Mouse (Mus musculus): ENCODE data around the gene Lta.

Gene Lta

DNA sequence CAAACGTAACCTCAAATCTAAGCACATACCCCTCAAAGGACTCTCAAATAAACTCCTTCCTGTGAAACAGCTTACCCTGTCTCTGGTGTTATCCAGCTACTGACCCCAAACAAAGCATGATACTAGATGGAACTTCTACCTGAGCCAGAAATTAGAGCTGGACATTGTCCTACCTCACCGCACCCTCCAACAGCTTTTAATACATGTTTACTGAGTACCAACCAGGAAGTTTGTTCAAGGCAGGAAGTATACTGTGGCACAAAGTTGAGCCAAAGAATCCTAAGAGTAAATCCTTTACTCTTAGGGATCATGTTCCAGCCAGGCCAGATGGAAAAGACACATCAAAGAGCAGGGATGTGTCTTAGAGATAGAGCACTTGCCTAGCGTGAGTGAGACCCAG, 5.4 kb upstream of the Lta start:
- no peak for DNase-seq (ENCODE audit: extremely low spot score, low spot score)

DNA sequence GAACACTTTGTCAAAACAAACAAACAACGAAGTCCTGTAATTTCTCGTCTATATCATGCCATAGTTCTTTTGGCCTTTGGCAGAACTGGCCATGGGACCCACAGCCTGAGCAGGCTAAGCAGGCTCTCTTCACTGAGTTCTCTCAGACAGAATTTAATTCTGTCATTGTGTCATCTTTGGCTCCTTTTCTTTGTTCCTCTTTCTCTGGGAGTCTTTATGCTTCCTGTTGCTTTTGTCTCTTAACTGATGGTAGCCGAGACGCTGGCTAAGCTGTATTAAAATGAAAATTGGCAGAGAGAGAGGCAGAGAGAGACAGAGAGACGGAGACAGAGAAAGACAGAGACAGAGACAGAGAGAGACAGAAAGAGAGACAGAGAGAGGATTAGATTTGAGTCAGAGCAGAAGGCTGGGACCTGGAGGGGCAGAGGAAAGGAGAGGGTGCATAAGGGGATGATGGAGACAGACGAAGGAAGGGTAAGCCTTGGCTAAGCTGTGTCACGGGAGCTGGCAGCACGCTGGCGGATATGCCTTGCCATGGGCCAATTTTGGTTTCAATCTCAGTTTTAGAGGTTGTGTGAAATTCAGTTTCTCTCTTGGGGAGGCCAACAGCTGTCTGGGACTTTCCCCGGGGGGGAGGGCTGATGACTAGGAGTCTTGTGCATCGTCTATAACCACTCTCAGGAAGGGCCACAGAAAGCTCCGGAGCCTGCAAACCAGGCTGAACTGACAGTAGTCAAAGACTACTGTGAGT, 4.8 kb upstream of the Lta start:
- no peak for DNase-seq (ENCODE audit: extremely low spot score, low spot score)

GRCm38 (mm10) chr17:35205380-35205769, 224 bp upstream of the Lta start:
- DNase-seq (ENCODE audit: extremely low spot score, low spot score), result no peak

- DNase-seq (ENCODE audit: extremely low spot score, low spot score), result no peak
Observed at GRCm38 (mm10) chr17:35202442-35202841, 2.7 kb downstream of the Lta start.

GRCm38 (mm10) chr17:35201787-35202186, 3.4 kb downstream of the Lta start, which contains the start of gene Tnf:
Gene Tnf, minus strand, starts transcription at chr17:35202007.
- no peak for DNase-seq (ENCODE audit: extremely low spot score, low spot score)

GRCm38 (mm10) chr17:35201128-35201527, 4.0 kb downstream of the Lta start:
- no peak for DNase-seq (ENCODE audit: extremely low spot score, low spot score)

- no peak for DNase-seq (ENCODE audit: extremely low spot score, low spot score)
Observed at GRCm38 (mm10) chr17:35200398-35200797, 4.8 kb downstream of the Lta start.

DNA sequence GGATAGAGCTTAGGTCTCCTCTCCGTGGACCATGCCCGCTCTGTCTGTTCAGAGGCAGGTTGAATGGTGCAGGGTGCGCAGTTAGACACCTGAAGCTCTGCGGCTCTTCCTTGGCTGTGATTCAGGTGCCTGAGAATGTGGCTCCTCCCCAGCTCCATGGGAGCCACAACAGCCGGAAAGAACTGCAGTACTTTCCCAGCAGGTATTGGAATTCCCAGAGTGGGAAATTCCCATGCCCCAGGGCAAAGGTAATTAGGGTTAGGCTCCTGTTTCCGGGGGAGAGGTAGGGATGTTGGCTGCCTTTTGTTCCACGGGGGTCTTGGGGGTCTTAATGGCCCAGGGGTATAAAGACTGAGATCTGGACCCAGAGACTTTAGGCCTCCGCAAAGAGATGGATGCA, 6.2 kb downstream of the Lta start:
- DNase-seq (ENCODE audit: extremely low spot score, low spot score), result no peak

DNA sequence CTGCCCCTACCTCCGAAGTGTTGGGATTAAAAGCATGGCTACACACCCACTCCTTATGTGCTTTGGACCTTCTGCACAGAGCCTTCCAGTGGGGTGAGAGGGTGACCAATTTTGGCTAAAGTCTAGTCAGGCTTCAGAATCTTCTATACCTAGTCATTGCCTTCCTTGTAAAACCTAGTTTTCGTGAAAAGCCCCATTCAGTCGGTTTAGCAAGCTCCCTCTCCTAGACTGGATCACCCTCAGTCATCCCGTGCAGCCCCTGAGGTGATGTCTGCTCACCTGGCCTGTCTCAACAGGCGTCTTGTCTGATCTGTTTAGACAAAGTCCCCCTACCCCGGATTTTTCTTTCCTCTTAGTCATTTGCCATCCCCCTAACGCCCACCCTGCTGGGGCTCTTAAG, 7.1 kb downstream of the Lta start:
- DNase-seq (ENCODE audit: extremely low spot score, low spot score), result no peak

DNA sequence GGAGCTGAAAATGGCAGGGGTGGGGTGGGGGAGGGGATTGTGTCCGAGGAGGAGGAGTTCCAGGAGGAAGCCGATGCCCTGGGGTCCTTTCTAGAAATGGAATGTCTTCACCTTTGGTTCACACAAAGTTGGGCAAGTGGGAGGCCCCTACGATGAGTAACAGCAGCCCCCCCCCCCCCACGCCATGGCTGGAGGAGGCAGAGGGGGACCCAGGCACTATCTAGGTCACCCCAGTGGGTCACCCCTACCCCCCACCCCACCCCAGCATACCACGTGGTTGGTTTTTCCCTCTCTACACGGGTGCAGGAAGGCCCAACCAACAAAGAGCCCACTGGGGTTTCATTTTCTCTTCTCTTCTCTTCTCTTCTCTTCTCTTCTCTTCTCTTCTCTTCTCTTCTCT, 8.0 kb downstream of the Lta start:
- DNase-seq (ENCODE audit: extremely low spot score, low spot score), result no peak

GRCm38 (mm10) chr17:35196321-35196641, 8.9 kb downstream of the Lta start:
- no peak for DNase-seq (ENCODE audit: extremely low spot score, low spot score)

GRCm38 (mm10) chr17:35195631-35196320, 9.4 kb downstream of the Lta start:
- DNase-seq (ENCODE audit: extremely low spot score, low spot score), result peak; percentile 83

GRCm38 (mm10) chr17:35194844-35195630, 10.1 kb downstream of the Lta start:
- DNase-seq (ENCODE audit: extremely low spot score, low spot score), result no peak

- no peak for DNase-seq (ENCODE audit: extremely low spot score, low spot score)
Observed at GRCm38 (mm10) chr17:35193881-35194843, 11.0 kb downstream of the Lta start, which contains the start of gene Ltb. Gene Ltb, plus strand, starts transcription at chr17:35194439.

- DNase-seq (ENCODE audit: extremely low spot score, low spot score), result no peak
Observed at GRCm38 (mm10) chr17:35192924-35193323, 12.2 kb downstream of the Lta start.

- no peak for DNase-seq (ENCODE audit: extremely low spot score, low spot score)
Observed at GRCm38 (mm10) chr17:35191723-35192122, 13.4 kb downstream of the Lta start.

DNA sequence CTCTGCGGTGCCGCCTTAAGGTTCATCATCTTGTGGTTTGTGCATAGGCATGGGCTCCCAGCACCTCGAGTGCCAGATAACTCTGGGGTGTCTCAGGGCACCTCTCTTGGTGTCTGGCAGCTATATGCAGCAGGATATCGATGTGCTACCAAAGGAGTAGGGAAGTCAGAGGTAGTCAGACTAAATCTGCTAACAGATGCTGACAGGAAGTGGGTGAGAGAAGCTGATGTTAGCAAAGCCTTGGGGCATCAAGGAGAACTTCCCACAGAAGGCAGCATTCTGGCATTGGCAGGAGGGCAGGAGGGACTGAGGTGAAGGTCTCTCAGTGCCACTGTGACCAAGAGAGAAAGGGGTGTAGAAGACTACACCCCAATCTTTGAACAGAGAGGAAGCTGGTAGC, 15.1 kb downstream of the Lta start:
- DNase-seq (ENCODE audit: extremely low spot score, low spot score), result no peak

GRCm38 (mm10) chr17:35189186-35189585, 16.0 kb downstream of the Lta start:
- no peak for DNase-seq (ENCODE audit: extremely low spot score, low spot score)

DNA sequence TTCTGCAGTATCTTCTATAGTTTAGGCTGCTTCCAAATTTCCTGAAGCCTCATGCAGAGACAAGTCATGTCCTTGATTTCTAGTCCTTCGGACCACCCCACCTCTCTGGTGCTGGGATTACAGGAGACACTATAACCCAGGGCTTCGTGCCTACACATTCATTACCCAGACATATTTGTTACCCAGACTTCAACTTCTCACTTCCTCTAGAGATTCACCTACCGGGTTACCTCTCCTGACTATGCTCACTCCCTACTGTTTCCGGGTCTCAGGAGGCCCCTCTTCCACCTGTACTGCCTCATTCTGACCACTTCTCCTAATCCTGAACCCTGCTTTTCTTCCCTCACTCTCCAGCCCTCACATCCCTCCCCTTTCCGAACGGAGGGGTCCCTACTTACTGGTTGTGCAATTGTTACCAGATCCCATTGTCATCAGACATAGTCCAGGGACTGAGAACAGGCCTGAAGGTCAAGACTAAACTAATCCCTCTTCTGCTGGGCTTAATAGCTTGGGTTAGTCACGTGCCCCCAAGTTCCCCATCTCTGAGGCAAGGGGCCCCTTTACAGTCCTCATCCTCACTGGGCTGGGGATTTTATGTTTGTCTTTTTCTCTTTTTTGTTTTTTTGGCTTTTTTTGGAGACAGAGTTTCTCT, 17.1 kb downstream of the Lta start, which contains the start of gene Lst1:
Gene Lst1, minus strand, starts transcription at position 481 of the 652 bp plus-strand sequence.
- no peak for DNase-seq (ENCODE audit: extremely low spot score, low spot score)

DNA sequence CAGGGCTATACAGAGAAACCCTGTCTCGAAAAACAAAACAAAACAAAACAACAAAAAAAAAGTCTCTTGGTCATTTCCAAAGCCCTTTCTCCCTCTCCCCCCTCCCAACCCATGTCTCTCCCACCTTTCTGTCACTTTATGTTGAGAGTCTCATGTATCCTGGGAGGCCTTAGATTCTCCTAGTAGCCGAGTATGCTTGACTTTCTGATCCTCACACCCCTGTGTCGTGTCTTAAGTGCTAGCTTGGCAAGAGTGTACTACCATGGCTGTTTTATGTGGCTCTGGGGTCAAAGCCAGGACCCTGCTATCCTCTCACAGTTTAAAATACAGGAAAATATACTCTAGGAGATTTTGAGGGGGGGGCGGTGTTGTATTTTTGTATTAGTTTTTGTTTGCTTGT, 17.8 kb downstream of the Lta start:
- no peak for DNase-seq (ENCODE audit: extremely low spot score, low spot score)
